Mouse (Mus musculus): Measurements from ENCODE around the gene Ap3b2.
A peak's percentile ranks its signal among the peaks of the same experiment; 100 is the strongest.

Gene Ap3b2

DNA sequence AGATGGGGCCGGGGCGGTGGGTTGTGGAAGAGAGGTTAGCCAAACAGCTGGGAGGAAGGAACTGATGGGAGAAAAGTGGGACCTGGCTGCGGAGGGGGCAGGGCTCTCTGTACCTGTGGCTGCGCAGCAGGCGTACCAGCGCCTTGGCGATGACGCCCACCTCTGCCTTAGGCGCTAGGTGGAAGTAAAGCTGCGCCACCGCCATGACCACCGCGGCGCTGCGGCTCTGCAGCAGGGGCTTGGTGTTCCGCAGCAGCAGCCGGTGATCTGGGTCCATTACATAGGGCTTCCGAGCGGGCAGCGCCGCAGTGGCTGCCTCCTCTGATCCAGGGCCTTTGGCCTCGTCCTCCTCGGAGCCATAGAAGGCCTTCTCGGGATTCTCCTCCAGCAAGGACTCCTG is 16.9 kb downstream of the Ap3b2 start:
- no peak for DNase-seq (ENCODE audit: low spot score)

DNA sequence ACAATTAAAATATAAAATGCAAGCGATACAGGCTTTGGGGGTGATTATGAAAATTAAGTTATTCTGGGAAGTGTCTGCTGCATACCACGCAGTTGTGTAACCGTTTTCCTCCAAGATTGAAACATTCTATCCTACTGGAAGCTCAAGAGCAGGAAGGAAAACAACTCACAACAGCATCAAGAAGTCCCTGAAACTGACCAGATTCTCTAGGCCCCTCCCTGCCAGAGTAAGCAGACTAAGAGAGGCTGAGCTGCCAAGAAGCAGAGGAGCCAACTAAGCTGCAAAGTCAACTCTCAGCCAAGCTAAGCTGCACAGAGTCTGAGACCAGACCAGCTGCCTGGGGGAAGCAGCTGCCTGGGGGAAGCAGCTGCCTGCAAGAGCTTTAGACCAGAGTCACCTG is 18.5 kb downstream of the Ap3b2 start:
- no peak for DNase-seq (ENCODE audit: low spot score)

DNA sequence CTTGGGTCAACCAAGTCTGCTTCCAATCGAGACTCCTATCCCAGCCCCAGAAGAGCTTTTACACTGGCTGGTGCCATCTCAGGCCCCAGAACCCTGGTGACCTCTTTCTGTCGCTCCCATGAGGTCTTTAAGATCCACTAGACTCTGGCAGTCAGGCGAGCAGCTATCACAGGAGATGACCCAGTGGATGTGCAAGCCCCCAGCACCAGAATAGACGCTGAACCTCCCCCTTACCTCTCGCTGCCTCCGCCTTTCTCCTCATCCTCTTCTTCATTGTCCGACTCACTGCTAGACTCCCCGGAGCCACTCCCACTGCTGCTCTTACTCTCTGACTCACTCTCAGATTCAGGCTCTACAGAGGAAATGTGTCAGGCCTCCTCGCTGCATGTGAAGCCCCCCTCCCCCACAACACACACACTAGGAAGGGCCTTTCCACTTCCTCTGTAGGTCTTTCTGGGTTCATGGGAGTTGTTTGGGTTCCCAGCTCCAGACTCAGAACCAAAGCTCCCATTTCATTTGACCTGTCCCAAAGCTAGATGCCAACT is 28.7 kb downstream of the Ap3b2 start:
- DNase-seq (ENCODE audit: low spot score), result no peak

DNA sequence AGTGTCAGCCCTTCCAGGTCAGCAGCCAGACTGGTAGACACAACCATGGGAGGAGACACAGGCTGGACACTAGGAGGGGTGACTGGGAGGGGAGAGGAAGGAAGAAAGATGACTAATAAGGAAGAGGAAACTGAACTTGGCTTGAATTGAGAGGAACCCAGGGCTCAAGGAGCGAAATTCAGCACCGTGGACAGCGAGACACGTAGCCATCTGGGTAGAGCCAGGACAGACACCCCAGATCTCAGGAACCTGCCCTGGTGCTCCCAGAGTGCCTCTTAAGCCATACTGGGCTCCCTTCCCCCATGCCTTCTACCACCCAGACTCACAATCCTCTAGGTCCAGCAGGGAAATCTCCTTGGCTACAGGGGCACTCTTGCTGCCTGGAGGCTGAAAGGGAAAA is 29.6 kb downstream of the Ap3b2 start:
- no peak for DNase-seq (ENCODE audit: low spot score)

DNA sequence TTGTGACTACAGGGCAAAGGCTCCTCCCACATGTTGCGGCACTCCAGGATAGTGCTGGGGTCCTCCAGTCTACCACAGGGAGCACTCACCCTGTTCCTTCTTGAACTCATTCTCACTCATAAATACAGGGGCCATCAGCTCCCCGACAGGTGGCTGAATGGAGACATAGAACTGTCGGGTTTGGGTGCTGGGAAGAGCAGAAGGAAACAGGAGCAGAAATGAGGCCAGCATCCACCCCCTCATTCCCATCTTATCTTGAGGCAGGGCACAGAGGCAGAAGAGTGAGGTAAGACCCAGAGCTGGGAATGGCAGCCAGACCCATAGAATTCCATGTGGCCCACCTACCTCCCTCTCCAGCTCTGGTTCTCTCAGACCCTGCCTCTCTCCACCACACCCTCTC is 30.9 kb downstream of the Ap3b2 start:
- DNase-seq (ENCODE audit: low spot score), result no peak

DNA sequence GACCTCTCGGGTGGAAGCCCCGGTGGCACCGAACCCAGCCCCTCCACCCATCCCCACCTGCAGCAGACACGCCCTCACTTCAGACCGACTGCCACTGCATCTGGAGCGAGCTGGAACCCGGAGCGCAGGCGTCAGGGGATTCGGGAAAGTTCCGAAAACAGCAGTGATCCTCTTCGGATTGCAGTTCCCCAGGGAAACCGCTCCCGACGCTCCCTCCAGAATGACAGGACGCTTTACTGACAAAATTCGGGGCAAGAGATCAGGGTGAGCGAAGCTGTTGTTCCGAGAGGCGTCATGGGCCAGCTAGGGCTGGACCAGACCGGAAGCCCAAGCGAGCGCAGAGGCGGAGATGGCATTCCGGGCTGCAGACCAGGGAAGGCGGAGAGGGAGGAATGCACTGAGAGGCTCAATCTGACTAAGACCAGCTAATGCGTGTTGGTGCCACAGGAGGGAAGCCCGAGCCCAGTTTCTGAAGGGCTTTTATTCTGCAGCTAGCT is 38.5 kb downstream of the Ap3b2 start, which contains the start of gene Cpeb1:
Cpeb1 (minus strand) TSS at position 311 of the 497 bp plus-strand sequence.
- peak; percentile 57 for DNase-seq (ENCODE audit: low spot score)

DNA sequence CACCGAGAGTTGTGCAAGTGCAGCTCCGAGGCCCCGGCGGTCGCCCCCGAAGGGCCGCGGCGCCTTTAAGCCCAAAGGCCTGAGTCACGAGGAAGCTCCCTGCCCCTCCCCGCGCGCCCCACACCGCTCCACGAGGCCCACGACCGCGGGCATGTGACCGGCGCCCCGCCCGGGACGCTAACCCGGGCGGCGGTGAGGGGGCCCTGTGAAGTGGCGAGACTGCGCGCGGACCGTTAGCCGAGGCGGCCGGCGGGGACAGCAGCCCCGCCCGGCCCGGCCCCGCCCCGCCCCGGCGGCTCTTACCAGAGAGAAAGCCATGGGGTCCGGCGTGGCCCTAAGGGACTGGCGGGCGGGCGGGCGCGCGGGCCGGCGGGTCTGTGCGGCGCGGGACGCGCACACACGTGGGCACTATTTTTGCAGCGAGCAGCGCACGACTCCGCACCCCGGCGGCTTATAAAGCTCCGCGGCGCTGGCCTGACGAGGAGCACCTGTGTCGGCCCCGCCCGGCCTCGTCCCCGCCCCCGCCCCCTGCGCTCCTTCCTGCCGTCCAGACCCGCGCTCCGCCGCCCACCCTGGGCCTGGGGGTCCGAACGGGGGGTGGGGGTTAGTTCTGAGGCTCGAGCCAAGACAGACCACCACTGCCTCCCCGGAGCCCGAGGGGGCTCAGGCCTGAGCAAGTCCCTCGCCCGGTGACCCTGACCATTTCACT is 39.2 kb downstream of the Ap3b2 start:
- peak; percentile 43 for DNase-seq (ENCODE audit: low spot score)

DNA sequence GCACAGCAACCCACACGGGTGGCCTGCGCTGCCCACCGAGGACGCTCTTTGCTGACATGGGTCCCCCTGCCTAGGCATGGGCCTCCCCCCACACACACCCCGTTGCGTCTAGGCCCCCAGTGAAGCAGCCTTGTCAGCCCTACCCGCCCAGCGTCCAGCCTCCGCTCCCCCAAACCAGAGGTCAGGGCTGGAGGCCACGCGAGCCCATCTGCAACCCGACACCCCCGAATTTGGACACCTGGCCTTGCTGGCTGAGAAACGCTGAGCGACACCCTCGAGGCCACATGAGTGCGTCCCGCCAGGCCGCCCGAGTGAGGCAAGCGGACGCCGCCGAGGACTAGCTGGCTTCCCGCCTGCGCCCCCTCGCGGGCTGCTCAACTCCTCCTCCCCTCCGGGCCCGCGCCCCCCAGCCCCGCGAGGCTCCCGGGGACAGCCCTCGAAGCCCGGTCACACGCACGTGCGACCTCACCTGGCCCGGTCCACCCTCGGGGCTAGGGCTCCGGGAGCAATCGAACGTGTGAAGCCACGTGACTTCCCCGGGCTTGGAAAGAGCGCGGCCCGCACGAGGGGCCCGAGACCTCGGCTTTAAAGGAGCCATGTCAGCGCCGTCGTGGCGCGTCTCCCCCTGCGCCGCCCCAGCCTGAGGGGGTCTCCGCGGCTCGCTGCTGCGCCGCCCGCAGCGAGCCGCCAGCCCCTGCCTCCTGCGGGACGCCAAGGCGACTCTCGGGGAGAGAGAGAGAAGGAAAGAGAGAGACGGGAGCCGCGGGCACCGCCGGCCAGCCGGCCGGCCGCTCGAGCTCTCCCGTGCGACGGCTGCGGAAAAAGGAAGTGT is 40.1 kb downstream of the Ap3b2 start:
- peak; percentile 21 for DNase-seq (ENCODE audit: low spot score)

DNA sequence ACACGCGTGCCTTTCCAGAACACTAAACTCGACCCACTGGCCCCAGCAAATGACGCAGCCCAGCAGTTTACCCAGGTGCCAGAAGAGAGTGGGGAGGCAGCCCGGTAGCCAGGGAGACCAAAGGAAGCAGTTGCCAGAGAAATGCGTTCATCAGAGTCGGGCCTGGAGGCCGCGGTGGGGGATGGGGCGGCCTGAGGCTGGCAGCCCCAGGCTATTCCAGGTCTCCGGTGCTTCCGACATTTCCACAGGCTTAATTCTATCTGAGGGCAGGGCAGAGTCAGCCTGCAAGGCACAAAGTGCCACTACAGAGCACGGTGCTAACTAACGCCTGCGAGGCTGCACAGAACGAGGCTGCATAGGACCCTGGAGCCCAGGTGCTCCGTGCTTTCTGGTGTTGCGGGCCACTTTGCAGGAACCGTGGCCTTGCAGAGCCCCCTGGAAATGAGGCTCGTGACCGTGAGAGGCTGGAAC is 40.7 kb downstream of the Ap3b2 start:
- DNase-seq (ENCODE audit: low spot score), result no peak
